Mouse (Mus musculus): ENCODE measurements around the gene 1110008L16Rik.
"Not testable (repeated sequence)": the region's sequence is repeated elsewhere in the genome, so short reads cannot be mapped to it uniquely, and the experiment has no call there.

The 1110008L16Rik gene

DNA sequence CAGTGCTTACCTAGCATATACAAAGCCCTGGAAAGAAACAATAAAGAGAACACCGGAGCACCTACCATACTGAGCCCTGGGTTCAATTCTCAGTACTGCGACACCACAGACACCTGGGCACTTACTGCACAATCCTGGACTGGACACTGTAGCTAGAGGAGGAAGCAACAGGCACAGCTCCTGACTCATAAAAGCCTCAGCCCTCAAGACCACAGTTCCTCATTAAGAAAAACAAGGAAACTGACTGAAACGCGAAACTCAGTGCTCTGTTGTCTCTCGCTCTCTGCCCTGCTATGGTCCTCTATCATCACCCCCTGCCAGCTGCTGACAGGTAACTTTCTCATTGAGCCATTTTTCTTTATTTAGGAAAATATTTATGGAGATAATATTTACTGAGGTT lies at the start of gene 1110008L16Rik:
1110008L16Rik (plus strand) TSS at position 242 of the 400 bp plus-strand sequence.
- DNase-seq (ENCODE audit: low spot score), result no peak

DNA sequence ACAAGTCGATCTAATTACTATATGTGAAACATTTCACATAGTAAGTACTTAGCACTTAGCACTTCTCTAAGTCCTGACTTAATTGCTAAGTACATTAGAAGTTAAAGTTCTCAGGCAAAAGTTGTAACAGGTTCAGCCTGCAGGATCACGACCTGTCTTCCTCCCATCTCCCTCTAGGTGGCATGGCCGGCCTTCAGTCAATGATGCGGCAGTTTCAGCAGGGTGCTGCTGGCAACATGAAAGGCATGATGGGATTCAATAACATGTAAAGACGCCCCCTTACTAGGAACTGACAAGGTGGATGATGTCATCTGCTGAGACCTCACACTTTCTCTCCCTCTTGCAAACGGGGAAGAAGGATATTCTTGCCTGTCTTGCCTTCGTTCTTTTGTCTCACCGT lies 37.4 kb upstream of the 1110008L16Rik start:
- not testable (repeated sequence) for DNase-seq (ENCODE audit: low spot score)

GRCm38 (mm10) chr12:55263385-55263784 lies 36.0 kb upstream of the 1110008L16Rik start:
- DNase-seq (ENCODE audit: low spot score), result not testable (repeated sequence)

GRCm38 (mm10) chr12:55272243-55272642 lies 27.1 kb upstream of the 1110008L16Rik start:
- DNase-seq (ENCODE audit: low spot score), result no peak

- not testable (repeated sequence) for DNase-seq (ENCODE audit: low spot score)
Observed at GRCm38 (mm10) chr12:55277583-55277982, 21.8 kb upstream of the 1110008L16Rik start.

GRCm38 (mm10) chr12:55298112-55298511 lies 1.3 kb upstream of the 1110008L16Rik start:
- DNase-seq (ENCODE audit: low spot score), result no peak

GRCm38 (mm10) chr12:55300820-55301351 lies 1.5 kb downstream of the 1110008L16Rik start:
- no peak for DNase-seq (ENCODE audit: low spot score)

DNA sequence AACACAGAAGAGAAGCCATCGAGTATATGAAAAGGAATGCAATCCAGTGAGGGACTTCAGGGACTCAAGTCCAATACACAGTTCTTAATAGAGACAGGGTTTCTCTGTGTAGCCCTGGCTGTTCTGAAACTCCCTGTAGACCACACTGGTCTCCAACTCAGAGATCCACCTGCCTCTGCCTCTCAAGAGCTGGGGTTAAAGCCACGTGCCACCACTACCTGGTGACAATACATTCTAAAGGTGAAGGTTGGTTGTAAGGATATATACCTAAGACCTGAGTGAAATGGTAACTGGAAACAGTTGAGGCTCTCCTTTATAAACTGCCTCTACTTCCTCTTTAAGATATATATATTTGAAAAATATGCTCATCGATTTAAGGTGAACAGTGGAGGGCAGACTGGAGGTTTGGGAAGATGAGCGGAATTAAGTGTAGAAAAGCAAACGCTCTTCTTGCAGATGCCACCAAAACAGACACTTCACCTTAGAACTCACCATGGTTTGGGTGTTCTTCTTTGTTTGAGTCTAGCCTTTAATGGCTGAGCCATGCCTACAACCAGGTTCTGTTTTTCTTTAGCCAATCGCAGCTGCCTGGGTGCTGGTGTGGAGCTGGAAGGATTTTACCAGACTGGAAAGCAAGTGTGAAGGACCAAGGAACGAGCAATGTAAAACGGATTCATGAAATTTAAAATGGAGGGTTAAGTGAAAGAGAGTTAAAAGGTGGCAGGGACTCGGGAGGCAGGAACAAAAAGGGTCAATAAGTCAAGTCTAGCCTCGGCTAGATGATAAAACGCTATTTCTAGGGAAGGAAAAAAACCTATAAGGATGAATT lies 2.3 kb downstream of the 1110008L16Rik start:
- DNase-seq (ENCODE audit: low spot score), result peak; percentile 13

DNA sequence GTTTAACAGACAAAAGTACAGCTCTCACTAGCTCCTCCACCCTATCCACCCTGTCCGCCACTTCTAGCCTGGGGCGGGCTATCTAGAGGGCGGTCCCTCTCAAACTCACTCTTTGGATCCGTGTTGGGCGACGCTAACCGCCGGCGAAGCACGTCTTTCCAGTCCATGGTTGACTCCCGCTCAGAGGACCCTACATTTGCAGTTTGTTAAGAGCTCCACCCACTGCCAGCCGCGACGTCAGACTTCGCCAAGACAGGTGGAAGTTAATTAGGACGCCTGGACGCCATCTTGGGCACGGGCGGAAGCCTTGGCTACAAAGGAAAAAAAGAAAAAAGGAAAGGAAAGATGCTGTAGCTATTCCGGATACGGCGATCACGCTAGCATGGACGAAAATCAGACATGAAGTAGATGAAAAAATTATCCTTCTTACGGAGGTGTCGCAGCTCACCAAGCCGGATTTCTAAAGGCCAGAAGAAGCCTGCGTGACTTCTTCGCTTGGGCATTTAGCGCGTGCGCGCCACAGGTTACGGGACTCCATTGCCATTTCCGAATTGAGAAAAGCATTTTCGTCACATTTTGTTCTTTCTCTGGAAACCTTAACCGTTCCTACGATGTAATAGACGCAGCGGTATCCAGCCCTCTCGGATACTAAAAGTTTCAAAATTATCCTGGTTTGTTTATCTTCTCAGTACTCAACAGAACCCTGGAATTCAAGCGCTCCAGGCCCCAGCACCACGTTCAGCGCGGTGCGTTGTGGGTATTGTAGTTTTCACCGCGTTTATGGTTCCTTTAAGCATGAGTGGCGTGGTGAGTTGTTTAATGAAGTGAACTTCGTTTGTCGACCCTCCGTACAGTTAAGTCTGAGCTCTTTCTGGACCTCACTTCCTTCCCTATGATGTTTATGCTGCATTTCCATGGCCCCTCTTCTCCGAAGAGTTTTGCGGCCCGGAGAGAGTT lies 3.4 kb downstream of the 1110008L16Rik start, which contains the start of gene Ppp2r3c:
Ppp2r3c (minus strand) TSS at position 514 of the 957 bp plus-strand sequence.
- DNase-seq (ENCODE audit: low spot score), result peak; percentile 88

- no peak for DNase-seq (ENCODE audit: low spot score)
Observed at GRCm38 (mm10) chr12:55306371-55306770, 7.0 kb downstream of the 1110008L16Rik start.

DNA sequence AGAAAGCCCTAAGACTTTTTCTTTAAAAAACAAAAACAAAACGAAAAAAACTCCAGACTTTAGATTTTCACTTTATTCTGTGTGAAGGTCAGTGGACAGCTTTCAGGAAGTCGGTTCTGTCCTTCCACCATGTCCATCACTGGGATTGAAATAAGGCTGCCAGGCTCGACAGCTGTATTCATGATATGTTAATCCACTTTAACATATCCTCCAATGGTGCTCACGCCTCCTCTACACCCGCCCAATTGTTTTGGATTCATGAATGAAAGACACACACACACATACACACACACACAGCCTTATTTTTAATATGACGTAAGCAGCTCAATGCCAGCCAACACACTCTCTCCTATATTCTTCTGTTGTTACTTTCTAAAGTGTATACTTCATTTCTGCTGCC lies 8.2 kb downstream of the 1110008L16Rik start:
- DNase-seq (ENCODE audit: low spot score), result no peak

- no peak for DNase-seq (ENCODE audit: low spot score)
Observed at GRCm38 (mm10) chr12:55308731-55309130, 9.4 kb downstream of the 1110008L16Rik start.

GRCm38 (mm10) chr12:55309501-55309900 lies 10.1 kb downstream of the 1110008L16Rik start:
- DNase-seq (ENCODE audit: low spot score), result no peak

- no peak for DNase-seq (ENCODE audit: low spot score)
Observed at GRCm38 (mm10) chr12:55311841-55312240, 12.5 kb downstream of the 1110008L16Rik start.

- DNase-seq (ENCODE audit: low spot score), result no peak
Observed at GRCm38 (mm10) chr12:55313901-55314300, 14.5 kb downstream of the 1110008L16Rik start.

- peak; percentile 56 for DNase-seq (ENCODE audit: low spot score)
Observed at GRCm38 (mm10) chr12:55315192-55315591, 15.8 kb downstream of the 1110008L16Rik start.

DNA sequence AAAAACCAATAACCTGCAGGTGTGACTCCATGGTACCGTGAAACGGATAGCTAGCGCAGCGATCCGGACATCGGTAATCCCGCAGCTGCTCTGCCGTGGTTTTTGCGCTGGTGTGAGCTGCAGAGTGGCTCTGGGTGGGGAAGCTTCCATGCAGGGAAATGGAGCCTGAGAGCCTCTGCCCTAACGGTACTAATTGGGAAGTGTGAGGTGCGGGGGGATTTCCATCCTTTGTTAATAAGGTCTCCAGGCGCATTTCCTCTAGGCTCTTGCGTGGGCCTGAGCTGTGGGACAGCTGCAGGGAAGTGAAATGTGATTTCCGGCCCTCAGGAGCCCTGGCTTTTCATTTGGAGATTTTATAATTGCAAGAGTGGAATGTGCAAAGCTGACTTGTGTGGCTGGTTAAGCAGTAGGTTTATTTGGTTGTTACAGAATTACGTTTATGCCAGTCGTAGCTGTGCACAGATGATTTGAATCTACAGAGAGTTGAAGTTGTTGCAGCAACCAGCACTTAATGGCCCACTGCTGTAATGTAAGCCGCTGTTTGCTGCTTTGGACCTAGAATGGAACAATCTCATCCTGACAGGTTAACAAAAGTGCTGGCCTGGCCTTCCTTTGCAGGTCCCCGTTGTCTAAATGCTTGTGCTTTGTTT lies 22.4 kb downstream of the 1110008L16Rik start:
- no peak for DNase-seq (ENCODE audit: low spot score)

DNA sequence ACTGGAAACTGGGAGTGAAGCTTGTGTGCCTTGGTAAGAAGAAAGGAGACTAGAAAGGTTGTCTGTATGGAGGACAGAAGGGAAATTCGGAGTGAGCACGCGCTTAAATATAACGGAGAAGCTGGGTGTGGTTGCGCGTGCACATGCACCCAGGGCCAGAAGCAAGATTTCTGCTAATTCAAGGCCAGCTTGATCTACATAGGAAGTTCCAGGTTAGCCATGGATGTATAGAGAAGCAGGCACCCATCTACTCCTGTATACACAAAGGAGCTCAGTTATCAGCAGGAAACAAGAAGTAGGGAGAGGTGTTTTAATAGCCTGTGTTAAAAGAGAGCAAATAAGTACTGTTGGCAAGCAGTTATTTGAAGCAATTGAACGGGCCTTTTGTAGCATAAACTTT lies 26.3 kb downstream of the 1110008L16Rik start:
- no peak for DNase-seq (ENCODE audit: low spot score)

DNA sequence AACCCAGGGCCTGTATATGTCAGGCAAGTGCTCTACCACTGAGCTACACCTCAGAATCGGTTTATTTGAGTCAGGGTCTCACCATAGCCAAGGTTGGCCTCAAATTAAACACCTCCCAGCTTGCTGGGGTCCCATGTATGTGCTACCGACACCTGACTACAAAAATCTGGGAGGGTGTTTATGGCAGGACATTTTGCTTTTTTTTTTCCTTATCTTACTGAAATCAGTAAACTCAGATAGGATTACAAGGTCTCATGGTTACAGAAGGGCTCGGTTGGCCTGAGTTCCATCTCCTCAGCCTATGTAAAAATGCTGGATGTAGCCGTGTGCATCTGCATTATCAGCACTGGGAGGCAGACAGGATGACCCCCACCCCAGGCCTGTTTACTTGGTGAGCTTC lies 29.4 kb downstream of the 1110008L16Rik start:
- DNase-seq (ENCODE audit: low spot score), result no peak

DNA sequence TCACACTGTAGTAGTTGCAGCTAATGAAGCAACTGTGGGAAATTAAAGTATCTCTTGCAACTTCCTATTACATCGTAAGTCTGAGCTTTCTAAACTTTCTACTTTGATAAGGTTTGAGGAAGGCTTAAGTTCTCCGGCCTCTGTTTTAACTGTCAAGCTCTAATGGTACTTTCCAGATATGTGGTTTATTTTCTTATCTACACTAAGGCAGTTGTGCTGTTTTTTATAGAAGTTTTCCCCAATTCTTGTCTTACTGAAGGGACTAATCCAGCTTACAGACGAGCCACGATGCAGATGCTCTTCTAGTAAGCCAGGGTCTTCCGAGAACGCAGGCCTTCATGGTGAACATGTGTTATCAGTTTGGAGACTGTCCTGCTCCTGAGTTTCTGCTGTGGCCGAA lies 30.0 kb downstream of the 1110008L16Rik start:
- DNase-seq (ENCODE audit: low spot score), result no peak

DNA sequence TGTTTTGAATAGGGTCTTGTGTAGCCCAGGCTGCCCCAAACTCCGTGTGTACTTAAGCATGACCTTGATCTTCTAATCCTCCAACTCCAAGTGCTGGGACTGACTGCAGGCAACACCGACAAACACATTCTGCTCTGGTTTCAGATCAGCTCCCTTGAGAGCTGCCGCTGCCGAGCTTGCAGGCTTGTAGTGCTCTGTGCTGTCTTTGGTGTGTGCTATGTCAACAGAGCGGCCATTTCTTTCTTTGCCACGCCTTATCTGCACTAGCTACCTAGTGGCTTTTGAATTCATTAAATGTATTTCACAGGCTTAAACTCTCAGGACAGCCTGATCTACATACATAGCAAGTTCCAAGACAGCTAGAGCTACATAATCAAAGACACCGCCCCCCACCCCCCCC lies 34.3 kb downstream of the 1110008L16Rik start:
- DNase-seq (ENCODE audit: low spot score), result no peak

- DNase-seq (ENCODE audit: low spot score), result not testable (repeated sequence)
Observed at GRCm38 (mm10) chr12:55338490-55338889, 39.1 kb downstream of the 1110008L16Rik start.

All from spleen, adult 12 weeks (tissue).